In genomic region chr9:21369080-21369479, GRCm38 (mm10) we compare ENCODE assay signal across 8 mouse cellular contexts. TPM values are rescaled to one million over a fixed set of nuclear protein-coding genes. Genes with fewer than 3 reads are reported as not detected.
DNase-seq lines count a peak whose midpoint lies in the region; ATAC-seq and TF ChIP-seq lines count a peak whose summit lies in the region.

No protein-coding gene starts in this region.

- no peaks in the 10 kb centered on the region for H3K9me3 ChIP-seq in lung, embryonic 15.5 days
- H3K9me3 ChIP-seq in forebrain, embryonic 10.5 days, result no peaks in the 10 kb centered on the region
- H3K9me3 ChIP-seq in limb, embryonic 12.5 days, result no peaks in the 10 kb centered on the region

- no peak for TF ChIP-seq POLR2A in lung, adult 2 months (IDR thresholded peaks at IDR 0.05; ENCODE audit: borderline replicate concordance, extremely low read depth, low read depth, low read length)

- no peak for ATAC-seq in lung, embryonic 15.5 days (ENCODE audit: borderline replicate concordance, extremely low read depth, low FRiP score, low TSS enrichment)
- no peak for ATAC-seq in limb, embryonic 12.5 days (ENCODE audit: insufficient number of reproducible peaks, insufficient read depth, low FRiP score, low TSS enrichment, low read depth)
- ATAC-seq in megakaryocyte progenitor cell, adult 5-6 weeks (replicated peaks; ENCODE audit: poor library complexity), result no peak

- no peak for DNase-seq in lung, postnatal 4 days
- DNase-seq in forebrain, embryonic 10.5 days (ENCODE audit: extremely low spot score, low spot score), result no peak
- peak; percentile 56 for DNase-seq in splenic B cell, adult 2 months (ENCODE audit: low read depth, low spot score)
- no peak for DNase-seq in layer of hippocampus, postnatal 36 days
- DNase-seq in lung, adult 2 months, result no peak

- peaks cover 18% of the 10 kb centered on the region for H3K36me3 ChIP-seq in lung, embryonic 15.5 days
- H3K36me3 ChIP-seq in forebrain, embryonic 10.5 days (replicated peaks), result peaks cover 45% of the 10 kb centered on the region
- H3K36me3 ChIP-seq in limb, embryonic 12.5 days, result peaks cover 29% of the 10 kb centered on the region
- H3K36me3 ChIP-seq in splenic B cell, adult 2 months (ENCODE audit: control insufficient read depth, insufficient read depth, low read length, poor library complexity, severe bottlenecking), result peaks cover 2% of the 10 kb centered on the region; the same call in 1 of the 2 replicates

- peak overlapping the region; percentile 76 for H3K9ac ChIP-seq in lung, embryonic 15.5 days
- peak overlapping the region; percentile 91 for H3K9ac ChIP-seq in limb, embryonic 12.5 days (replicated peaks)

- no peak for TF ChIP-seq CTCF in lung, adult 2 months (IDR thresholded peaks at IDR 0.05; ENCODE audit: insufficient read depth, low read length)

- H3K27me3 ChIP-seq in lung, embryonic 15.5 days, result no peaks in the 10 kb centered on the region
- H3K27me3 ChIP-seq in forebrain, embryonic 10.5 days (ENCODE audit: poor library complexity, severe bottlenecking), result no peaks in the 10 kb centered on the region
- H3K27me3 ChIP-seq in limb, embryonic 12.5 days, result no peaks in the 10 kb centered on the region
- H3K27me3 ChIP-seq in splenic B cell, adult 2 months (ENCODE audit: control insufficient read depth, insufficient read depth, low read length, poor library complexity, severe bottlenecking), result no peaks in the 10 kb centered on the region

- WGBS in lung, embryonic 15.5 days, result 46% methylated on average over 11 of the region's 11 CpGs
- WGBS in forebrain, embryonic 10.5 days, result 71% methylated on average over 11 of the region's 11 CpGs
- WGBS in limb, embryonic 12.5 days, result 67% methylated on average over 11 of the region's 11 CpGs
- WGBS in lung, adult 2 months, result 48% methylated on average over 11 of the region's 11 CpGs

- H3K4me3 ChIP-seq in lung, embryonic 15.5 days, result peak overlapping the region; percentile 85
- H3K4me3 ChIP-seq in forebrain, embryonic 10.5 days, result peak overlapping the region; percentile 68
- H3K4me3 ChIP-seq in limb, embryonic 12.5 days (replicated peaks), result peak overlapping the region; percentile 92
- H3K4me3 ChIP-seq in lung, adult 2 months (replicated peaks; ENCODE audit: extremely low read depth, low read depth, low read length), result no peak overlapping the region

- peaks cover 15% of the 10 kb centered on the region for H3K4me1 ChIP-seq in lung, embryonic 15.5 days
- peaks cover 24% of the 10 kb centered on the region for H3K4me1 ChIP-seq in forebrain, embryonic 10.5 days
- peaks cover 14% of the 10 kb centered on the region for H3K4me1 ChIP-seq in limb, embryonic 12.5 days (replicated peaks)
- peaks cover 6% of the 10 kb centered on the region for H3K4me1 ChIP-seq in lung, adult 2 months (ENCODE audit: control insufficient read depth, insufficient read depth, low read length)

- peak overlapping the region; percentile 65 for H3K4me2 ChIP-seq in lung, embryonic 15.5 days
- H3K4me2 ChIP-seq in limb, embryonic 12.5 days, result peak overlapping the region; percentile 76

- H3K27ac ChIP-seq in lung, embryonic 15.5 days, result no peak overlapping the region
- H3K27ac ChIP-seq in forebrain, embryonic 10.5 days, result peak overlapping the region; percentile 92
- no peak overlapping the region; the same call in 1 of the 2 replicates for H3K27ac ChIP-seq in limb, embryonic 12.5 days

RNA-seq across cellular contexts. Expression of gene Ilf3, which starts 1.4 kb away (rescaled TPM):
- polyA plus RNA-seq in lung, embryonic 15.5 days (2015; fragmentation: Nextera tagmentation; extraction: Ambion mirVana), result 195 and 198 TPM in 2 replicates
- 328 and 336 TPM in 2 replicates for polyA plus RNA-seq in forebrain, embryonic 10.5 days (2016; fragmentation: Nextera tagmentation; extraction: Ambion mirVana)
- polyA plus RNA-seq in limb, embryonic 12.5 days (2016; fragmentation: Nextera tagmentation; extraction: Ambion mirVana), result 312 and 313 TPM in 2 replicates
- total RNA-seq in megakaryocyte progenitor cell, adult 5-6 weeks (2015), result 55.7 and 56.9 TPM in 2 replicates
- total RNA-seq in megakaryocyte progenitor cell, adult 5-6 weeks (2017), result 97.5 and 100 TPM in 2 replicates
- total RNA-seq in layer of hippocampus, postnatal 36 days (2021), result 100 to 1,000 TPM in 1 of 2 experiments, 10 to 100 TPM in 1; 80.8 to 107 TPM
- 31.8 and 35.2 TPM in 2 replicates for polyA plus RNA-seq in lung, adult 2 months (2012; rRNA removed)

RNA-seq across cellular contexts. Expression of gene Qtrt1, which starts 42.6 kb away (rescaled TPM):
- 42.4 and 43.7 TPM in 2 replicates for polyA plus RNA-seq in lung, embryonic 15.5 days (2015; fragmentation: Nextera tagmentation; extraction: Ambion mirVana)
- polyA plus RNA-seq in forebrain, embryonic 10.5 days (2016; fragmentation: Nextera tagmentation; extraction: Ambion mirVana), result 71.7 and 74.0 TPM in 2 replicates
- 46.4 and 48.4 TPM in 2 replicates for polyA plus RNA-seq in limb, embryonic 12.5 days (2016; fragmentation: Nextera tagmentation; extraction: Ambion mirVana)
- 34.0 and 37.9 TPM in 2 replicates for total RNA-seq in megakaryocyte progenitor cell, adult 5-6 weeks (2015)
- total RNA-seq in megakaryocyte progenitor cell, adult 5-6 weeks (2017), result 16.0 and 27.9 TPM in 2 replicates
- total RNA-seq in layer of hippocampus, postnatal 36 days (2021), result 10 to 100 TPM; 36.6 to 44.2 TPM
- polyA plus RNA-seq in lung, adult 2 months (2012; rRNA removed), result 27.7 and 29.5 TPM in 2 replicates

RNA-seq across cellular contexts. Expression of gene Slc44a2, which starts 48.6 kb away (rescaled TPM):
- 129 and 146 TPM in 2 replicates for polyA plus RNA-seq in lung, embryonic 15.5 days (2015; fragmentation: Nextera tagmentation; extraction: Ambion mirVana)
- polyA plus RNA-seq in forebrain, embryonic 10.5 days (2016; fragmentation: Nextera tagmentation; extraction: Ambion mirVana), result 62.6 and 71.5 TPM in 2 replicates
- polyA plus RNA-seq in limb, embryonic 12.5 days (2016; fragmentation: Nextera tagmentation; extraction: Ambion mirVana), result 103 and 110 TPM in 2 replicates
- total RNA-seq in megakaryocyte progenitor cell, adult 5-6 weeks (2015), result 80.9 and 85.5 TPM in 2 replicates
- 66.8 and 68.2 TPM in 2 replicates for total RNA-seq in megakaryocyte progenitor cell, adult 5-6 weeks (2017)
- 10 to 100 TPM; 49.6 to 56.3 TPM for total RNA-seq in layer of hippocampus, postnatal 36 days (2021)
- 192 and 271 TPM in 2 replicates for polyA plus RNA-seq in lung, adult 2 months (2012; rRNA removed)

RNA-seq across cellular contexts. Expression of gene Dnm2, which starts 55.6 kb away (rescaled TPM):
- polyA plus RNA-seq in lung, embryonic 15.5 days (2015; fragmentation: Nextera tagmentation; extraction: Ambion mirVana), result 73.6 and 77.4 TPM in 2 replicates
- polyA plus RNA-seq in forebrain, embryonic 10.5 days (2016; fragmentation: Nextera tagmentation; extraction: Ambion mirVana), result 65.9 and 66.3 TPM in 2 replicates
- 76.6 and 78.4 TPM in 2 replicates for polyA plus RNA-seq in limb, embryonic 12.5 days (2016; fragmentation: Nextera tagmentation; extraction: Ambion mirVana)
- total RNA-seq in megakaryocyte progenitor cell, adult 5-6 weeks (2015), result 63.4 and 64.5 TPM in 2 replicates
- 87.0 and 89.9 TPM in 2 replicates for total RNA-seq in megakaryocyte progenitor cell, adult 5-6 weeks (2017)
- 10 to 100 TPM; 58.1 to 70.6 TPM for total RNA-seq in layer of hippocampus, postnatal 36 days (2021)
- polyA plus RNA-seq in lung, adult 2 months (2012; rRNA removed), result 174 and 207 TPM in 2 replicates

RNA-seq across cellular contexts. Expression of gene Ap1m2, which starts 56.9 kb away (rescaled TPM):
- 52.2 and 53.3 TPM in 2 replicates for polyA plus RNA-seq in lung, embryonic 15.5 days (2015; fragmentation: Nextera tagmentation; extraction: Ambion mirVana)
- polyA plus RNA-seq in forebrain, embryonic 10.5 days (2016; fragmentation: Nextera tagmentation; extraction: Ambion mirVana), result 6.3 and 8.5 TPM in 2 replicates
- 9.0 and 9.5 TPM in 2 replicates for polyA plus RNA-seq in limb, embryonic 12.5 days (2016; fragmentation: Nextera tagmentation; extraction: Ambion mirVana)
- total RNA-seq in megakaryocyte progenitor cell, adult 5-6 weeks (2015), result 0.32 and 0.57 TPM in 2 replicates
- 0.44 and 2.8 TPM in 2 replicates for total RNA-seq in megakaryocyte progenitor cell, adult 5-6 weeks (2017)
- total RNA-seq in layer of hippocampus, postnatal 36 days (2021), result under 1 TPM; 0.35 to 0.57 TPM
- polyA plus RNA-seq in lung, adult 2 months (2012; rRNA removed), result 21.4 and 33.9 TPM in 2 replicates
